Mouse (Mus musculus): ENCODE measurements around the gene Tcf3. TPM values are rescaled to one million over a fixed set of nuclear protein-coding genes. Genes with fewer than 3 reads are reported as not detected.

Gene Tcf3
- total RNA-seq, 2 experiments from 2014 or later = 22.6 to 25.8 TPM

DNA sequence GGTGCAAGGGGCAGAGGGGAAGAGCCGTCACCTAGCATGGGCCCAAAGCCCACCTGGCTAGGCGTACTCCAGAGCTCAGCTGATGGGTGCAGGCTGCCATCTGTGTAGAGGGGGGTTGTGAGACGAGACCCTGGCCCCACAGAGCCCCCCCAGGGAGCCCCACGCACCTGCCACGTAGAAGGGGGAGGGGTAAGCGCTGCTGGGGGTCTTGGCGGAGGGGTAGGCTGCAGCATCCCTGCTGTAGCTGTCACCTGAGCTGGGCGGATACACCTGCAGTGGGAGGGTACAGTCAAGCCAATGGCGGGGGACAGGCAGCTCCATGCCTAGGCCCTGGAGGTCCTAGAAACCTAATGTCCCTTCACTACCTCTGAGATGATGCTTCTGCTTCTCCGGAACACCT is 16.1 kb downstream of the Tcf3 start:
- no peak for DNase-seq (ENCODE audit: low spot score in 2 of 2)
- intact Hi-C loops (cut with DNase I) = no loop called here

GRCm38 (mm10) chr10:80415566-80415965 is 17.9 kb downstream of the Tcf3 start:
- DNase-seq (ENCODE audit: low spot score in 2 of 2) = no peak
- intact Hi-C loops (cut with DNase I) = no loop called here

DNA sequence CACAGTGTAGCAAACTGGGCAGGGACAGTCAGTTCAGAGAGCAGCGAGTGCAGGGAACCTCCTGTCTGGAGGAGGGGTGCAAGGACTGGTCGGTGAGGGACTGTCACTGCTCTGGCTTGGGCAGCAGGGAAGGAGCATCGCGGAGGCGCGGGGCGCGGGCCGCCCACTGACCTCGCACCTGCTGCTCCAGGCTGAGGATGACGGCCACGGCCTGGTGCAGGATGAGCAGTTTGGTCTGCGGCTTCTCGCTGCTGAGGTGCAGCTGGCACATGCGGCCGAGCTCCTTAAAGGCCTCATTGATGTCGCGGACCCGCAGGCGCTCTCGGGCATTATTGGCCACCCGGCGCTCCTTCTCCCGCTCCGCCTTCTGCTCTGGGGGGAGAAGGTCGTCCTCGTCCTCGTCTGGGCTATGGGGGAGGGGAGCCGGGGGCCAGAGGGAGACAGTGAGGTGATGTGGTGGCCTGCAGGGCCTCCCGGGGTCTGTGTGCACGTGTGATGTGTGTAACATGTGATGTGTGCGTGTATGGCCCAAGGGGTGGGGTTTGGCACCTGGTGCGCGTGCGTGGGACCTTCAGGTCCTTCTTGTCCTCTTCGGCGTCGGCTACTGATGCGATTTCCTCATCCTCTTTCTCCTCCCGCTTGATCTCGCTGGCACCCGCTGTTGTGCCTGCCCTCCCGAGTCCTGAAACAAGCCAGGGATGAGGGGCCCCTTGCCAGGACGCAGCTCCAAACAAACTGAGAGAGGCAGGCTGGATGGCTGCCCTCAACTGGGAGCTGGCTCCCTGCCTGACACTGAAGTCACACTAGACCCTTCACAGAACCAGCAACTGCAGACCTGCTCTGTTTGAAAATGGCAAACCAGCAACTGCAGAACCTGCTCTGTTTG is 20.5 kb downstream of the Tcf3 start:
- DNase-seq (ENCODE audit: low spot score in 2 of 2) = peak; percentile 59 to 67
- intact Hi-C loops (cut with DNase I) = no loop called here

DNA sequence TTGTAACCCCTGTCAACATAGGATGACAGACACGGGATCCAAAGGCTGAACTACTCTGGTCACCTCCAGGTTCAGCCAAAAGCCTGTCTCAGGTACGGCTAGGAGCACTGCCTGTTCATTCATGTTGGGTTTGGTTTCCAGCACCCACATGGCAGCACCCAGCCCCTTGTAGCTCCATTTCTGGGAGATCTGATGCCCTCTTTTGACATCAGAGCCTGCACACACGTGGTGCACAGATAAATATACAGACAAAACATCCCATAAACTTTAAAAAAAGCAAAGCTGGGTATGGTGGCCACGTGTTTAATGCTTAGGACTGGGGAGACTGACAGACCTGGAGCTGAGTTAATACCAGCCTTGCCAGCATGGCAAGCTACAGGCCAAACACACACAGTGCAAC is 25.5 kb downstream of the Tcf3 start:
- no peak for DNase-seq (ENCODE audit: low spot score in 2 of 2)
- intact Hi-C loops (cut with DNase I) = no loop called here

DNA sequence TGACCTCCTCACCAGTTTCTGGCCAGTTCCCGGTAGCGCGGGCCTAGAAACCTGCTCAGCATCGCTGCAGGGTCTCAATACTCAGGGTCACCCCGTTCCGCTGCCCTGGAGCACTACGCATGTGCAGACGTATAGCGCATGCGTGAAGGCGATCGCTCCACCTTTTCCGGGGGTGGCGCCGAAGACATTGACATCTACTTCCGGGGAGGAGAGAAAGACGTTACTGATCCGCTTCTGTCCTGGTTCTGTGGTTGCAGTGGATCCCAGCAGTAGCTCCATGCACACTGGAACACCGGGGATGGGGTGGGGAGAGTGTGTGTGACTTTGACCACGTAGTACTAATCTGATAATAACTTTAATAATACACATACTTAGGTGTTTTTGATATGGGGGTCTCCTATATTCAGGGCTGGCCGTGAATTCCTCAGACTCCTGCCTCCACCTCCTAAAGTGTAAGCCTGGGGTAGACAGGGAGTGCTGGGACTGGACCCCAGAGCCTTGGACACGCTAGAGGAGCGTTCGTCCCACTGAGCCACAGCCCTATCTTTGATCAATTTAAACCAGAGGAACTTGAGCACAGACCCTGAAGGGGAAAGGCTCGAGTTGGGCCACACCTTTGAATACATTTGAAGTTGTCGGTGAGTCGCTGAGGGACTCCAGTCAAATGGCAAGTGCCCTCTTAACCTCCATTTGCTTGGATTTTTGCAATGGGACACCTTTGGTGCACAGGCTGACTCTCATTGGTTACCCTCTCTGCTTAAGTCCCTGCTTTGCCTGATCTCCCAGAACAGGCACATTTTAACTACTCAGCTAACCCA is 26.6 kb downstream of the Tcf3 start, which contains the start of gene Uqcr11:
Gene Uqcr11 (minus strand): TSS at position 147 of the 818 bp plus-strand sequence.
- intact Hi-C loops (cut with DNase I) = no loop called here
- peak; percentile 88 to 97 for DNase-seq (ENCODE audit: low spot score in 2 of 2)

DNA sequence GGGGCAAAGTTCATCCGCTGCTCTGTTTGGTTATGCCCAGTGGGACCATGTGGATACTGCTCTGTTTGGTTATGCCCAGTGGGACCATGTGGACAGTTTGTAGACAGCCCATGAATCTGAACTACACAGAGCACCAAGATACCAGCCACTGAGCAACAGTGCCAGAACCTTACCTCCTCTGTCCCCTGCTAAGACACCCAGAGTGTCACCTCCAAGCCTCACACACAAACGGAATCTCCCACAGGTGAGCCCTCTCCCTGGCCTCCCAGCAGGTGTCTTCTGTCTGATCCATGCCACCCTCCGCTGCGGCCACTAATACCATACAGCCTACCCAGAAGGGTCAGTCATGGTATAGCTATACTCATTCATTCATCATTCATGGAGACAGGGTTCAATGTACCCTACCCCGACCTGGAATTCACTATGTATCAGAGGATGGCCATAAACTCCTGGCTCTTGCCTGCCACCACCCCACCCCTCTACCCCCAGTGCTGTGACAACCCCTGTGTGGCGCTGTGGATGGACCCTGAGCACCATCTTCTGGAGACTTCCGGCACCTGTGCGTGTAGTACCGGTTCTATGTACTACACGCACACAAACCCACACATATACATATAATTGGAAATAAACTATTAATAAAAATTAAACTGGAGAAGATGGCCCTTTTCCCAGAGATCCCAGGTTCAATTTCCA is 27.8 kb downstream of the Tcf3 start:
- intact Hi-C loops (cut with DNase I) = no loop called here
- DNase-seq (ENCODE audit: low spot score in 2 of 2) = no peak

- no peak for DNase-seq (ENCODE audit: low spot score in 2 of 2)
- intact Hi-C loops (cut with DNase I) = no loop called here
Measured at GRCm38 (mm10) chr10:80403044-80403692, 30.3 kb downstream of the Tcf3 start.

DNA sequence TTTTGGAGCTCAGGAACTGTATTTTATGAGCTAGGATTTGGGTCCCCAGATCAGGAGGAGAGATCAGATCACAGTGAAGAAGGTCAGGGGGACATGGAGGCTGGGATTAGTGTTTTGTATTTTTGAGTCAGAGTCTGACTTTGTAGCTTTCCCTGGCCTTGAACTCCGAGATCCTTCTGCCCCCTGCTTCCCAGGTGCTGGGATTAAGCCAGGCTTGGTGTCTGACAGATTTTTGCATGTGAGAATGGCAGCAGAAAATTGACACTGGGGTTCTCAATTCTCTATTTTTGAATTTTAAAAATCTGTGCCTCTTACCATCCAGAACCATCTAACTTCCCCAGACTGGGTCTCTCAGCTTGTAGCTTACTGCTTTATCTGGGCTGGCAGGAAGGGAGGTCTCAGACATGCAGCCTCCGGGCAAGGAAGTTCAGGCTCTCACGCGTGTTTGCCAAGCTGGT is 32.7 kb downstream of the Tcf3 start:
- no peak for DNase-seq (ENCODE audit: low spot score in 2 of 2)
- intact Hi-C loops (cut with DNase I) = no loop called here

DNA sequence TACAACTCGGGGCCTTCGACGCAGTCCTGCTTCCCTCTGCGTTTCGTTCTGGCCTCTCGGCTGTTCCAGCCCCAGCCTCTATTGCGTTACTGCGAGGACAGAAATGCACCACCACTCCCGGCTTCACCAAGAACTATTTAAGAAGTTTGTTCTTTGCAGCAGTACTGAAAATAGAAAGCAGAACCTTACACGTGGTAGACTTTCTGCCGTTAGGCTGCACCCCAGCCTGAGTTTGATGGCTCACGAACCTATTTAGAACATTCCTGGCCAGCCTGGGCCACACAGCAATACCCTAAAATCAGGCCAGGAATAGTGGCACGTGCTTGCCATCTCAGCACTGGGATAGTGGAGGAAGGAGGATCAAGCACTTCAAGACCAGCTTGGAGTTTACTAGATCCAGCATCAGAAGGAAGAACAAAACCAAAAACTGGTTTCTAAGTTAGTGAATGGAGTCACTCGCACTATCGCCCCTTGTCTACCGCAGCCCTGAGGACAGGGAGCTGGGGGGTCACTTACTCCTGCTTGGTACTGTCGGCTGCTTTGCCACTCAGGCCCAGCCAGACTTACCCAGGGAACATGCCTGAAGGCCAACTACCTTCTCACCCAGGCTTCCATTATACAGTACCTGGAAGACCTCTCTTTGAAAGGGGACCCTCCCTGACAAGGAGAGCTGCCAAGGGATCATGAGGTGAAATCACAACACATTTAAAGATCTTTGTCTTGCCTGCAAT is 33.3 kb downstream of the Tcf3 start:
- DNase-seq (ENCODE audit: low spot score in 2 of 2) = no peak
- intact Hi-C loops (cut with DNase I) = no loop called here

DNA sequence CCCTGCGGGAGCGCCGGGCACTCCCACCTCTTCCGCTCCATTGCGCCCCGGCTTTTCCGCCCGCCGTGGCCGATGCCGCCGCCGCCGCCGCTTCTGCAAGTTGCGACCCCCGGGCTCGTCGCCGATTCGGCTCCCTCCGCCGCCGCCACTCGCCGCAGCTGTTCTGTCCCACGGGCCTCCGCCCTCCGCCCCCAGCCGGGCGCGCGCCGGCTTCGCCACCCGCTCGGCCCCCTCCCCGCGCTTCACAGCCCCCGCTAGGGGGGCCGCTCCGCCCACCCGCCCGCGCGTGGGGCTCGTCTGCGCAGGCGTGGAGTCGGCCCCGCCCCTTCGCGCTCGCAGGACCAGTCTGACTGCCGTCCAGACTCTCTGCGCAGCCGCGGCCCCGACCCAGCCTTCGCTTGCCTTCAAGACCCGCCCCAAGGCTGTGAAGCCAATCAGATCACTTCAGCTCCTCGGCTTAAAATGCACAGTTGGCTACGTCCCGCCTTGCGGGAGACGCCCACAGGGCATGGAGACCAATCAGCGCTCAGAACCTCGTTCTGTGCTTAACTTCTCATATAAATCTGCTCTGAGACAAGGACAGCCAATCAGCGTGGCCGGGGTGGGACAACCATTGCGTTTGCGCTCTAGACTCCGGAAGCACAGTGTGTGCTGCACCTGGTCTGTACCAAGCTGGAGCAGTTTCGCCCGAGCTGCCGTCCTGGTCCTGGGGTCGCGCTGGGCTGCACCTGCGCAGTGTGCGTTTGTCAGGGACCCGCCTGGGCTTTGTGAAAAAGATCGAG is 34.1 kb downstream of the Tcf3 start, which contains the start of gene Mbd3:
Gene Mbd3 (minus strand): TSS at position 360 of the 782 bp plus-strand sequence.
- intact Hi-C loops (cut with DNase I) = no loop called here
- DNase-seq (ENCODE audit: low spot score in 2 of 2) = peak; percentile 99 to 100

DNA sequence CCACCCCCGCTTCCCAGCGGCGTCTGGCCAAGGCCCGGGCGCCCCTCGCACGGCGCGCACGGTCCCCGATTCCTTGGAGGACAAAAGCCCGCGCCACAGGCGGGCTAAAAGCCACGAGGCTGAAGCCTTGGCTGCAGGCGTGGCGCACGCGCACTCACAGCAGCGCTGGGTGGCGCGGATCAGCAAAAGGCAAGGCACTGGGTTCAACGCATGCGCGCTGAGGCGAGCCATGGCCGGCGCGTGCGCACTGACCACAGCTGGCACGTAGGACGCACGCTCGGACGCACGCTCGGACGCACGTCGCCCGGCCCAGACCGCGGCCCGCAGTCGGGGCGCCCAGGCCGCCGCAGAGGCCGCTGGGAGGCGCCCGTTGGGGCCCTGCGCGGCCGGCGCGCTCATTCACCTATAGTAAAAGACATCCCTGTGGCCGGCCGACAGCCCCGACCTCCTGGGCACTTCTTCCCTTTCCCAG is 34.7 kb downstream of the Tcf3 start:
- intact Hi-C loops (cut with DNase I) = no loop called here
- peak; percentile 97 to 99 for DNase-seq (ENCODE audit: low spot score in 2 of 2)

DNA sequence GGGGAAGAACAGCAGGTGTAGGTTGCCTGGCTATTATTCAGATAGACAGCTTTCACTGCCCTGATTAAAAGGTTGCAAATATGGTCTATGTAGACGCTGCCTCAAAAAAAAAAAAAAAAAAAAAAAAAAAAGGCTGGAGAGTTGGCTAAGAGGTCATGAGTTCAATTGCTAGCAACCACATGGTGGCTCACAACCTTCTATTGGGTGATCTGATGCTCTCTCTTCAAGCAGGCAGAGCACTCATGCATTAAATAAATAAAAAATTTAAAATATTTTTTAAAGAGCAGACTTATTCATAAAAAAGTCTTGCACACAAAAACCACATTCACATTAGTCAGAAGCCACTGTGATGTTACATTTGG is 35.3 kb downstream of the Tcf3 start:
- intact Hi-C loops (cut with DNase I) = no loop called here
- DNase-seq (ENCODE audit: low spot score in 2 of 2) = no peak

- no peak for DNase-seq (ENCODE audit: low spot score in 2 of 2)
- intact Hi-C loops (cut with DNase I) = no loop called here
Measured at GRCm38 (mm10) chr10:80397524-80398173, 35.8 kb downstream of the Tcf3 start.

DNA sequence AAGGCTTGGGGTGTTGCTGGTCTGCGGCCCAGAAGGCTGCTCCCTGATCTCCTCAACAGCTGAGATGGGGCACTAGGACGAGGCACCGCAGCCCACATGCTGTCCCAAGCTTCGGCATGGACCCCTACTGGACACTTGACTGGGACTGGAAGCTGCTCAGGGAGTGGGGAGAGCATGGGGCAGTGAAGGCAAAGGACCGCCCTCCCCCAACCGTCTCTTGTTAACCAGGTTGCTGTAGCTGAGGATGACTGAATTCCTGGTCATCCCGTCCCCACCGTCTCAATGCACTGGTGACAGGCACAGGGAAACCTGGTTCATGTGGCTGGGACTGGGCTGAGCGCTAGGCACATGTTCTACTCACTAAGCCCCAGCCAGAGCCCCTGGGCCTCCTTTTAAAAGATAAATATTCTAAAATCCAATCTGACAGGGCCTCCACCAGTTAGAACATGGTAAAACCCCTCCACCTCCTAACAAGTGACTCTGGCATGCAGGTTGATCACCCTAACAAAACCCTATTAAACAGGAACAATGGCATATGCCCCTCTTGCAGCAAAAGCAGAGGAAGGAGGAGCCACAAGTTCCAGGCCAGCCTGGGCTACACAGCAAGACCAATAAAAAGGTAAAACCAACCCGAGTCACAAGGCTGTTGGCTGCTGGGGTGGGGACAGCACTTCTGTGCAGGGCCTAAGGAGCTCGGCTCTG is 36.5 kb downstream of the Tcf3 start:
- intact Hi-C loops (cut with DNase I) = no loop called here
- no peak for DNase-seq (ENCODE audit: low spot score in 2 of 2)

DNA sequence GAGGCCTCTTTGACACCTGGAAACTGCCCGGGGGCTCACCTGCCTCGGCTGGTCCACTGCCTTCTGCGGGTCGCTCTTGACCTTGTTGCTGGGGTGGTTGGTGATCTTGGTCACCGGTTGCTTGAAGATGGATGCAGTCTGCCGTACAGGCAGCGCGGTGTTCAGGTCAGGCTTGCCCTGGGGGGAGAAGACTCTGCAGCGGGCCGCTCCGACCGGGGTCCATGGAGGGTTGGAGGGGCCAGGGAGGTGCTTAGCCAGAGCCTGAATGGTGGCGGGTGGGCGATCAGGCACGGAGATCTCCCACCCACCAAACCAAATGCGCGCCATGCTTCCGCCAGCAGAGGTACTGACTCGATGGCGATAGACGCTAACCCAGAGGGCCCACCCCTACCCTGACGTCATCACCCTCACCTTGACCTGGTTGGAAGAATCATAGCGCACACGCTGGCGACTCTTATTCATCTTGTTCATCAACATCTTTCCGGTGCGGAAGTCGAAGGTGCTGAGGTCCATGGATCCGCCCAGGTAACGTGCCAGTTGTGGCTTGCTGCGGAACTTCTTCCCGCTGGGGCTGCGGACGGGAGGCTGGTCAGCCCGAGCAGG is 38.3 kb downstream of the Tcf3 start:
- intact Hi-C loops (cut with DNase I) = no loop called here
- no peak for DNase-seq (ENCODE audit: low spot score in 2 of 2)

GRCm38 (mm10) chr10:80392687-80393086 is 40.8 kb downstream of the Tcf3 start:
- intact Hi-C loops (cut with DNase I) = no loop called here

GRCm38 (mm10) chr10:80390697-80391096 is 42.8 kb downstream of the Tcf3 start:
- intact Hi-C loops (cut with DNase I) = no loop called here
- DNase-seq (ENCODE audit: low spot score in 2 of 2) = no peak

More at GRCm38 (mm10) chr10:80392687-80393086, 40.8 kb downstream of the Tcf3 start:
- no peak for DNase-seq (ENCODE audit: low spot score in 2 of 2)

All from left cerebral cortex, postnatal 25 days (tissue).